Mouse (Mus musculus) stomach, postnatal 0 days (tissue): ENCODE data around the gene Cryzl2. TPM values are rescaled to one million over a fixed set of nuclear protein-coding genes. Genes with fewer than 3 reads are reported as not detected.

ENCODE experiments used
- ATAC-seq: fragments of 200-750 bp; cut with Nextera tagmentation; 2 replicates; pipeline ENCODE4 v1.8.0; 2017; ENCODE audit not compliant: low FRiP score, low TSS enrichment
- DNase-seq: peaks from one replicate; pipeline ENCODE4 v3.0.0-alpha.2; 2016; ENCODE audit warnings: low spot score
- H3K27ac ChIP-seq: fragments of 300-500 bp; sonication (generic); replicated peaks from 2 replicates; pipeline ENCODE4 v1.5.1; 2014; ENCODE audit warnings: mild to moderate bottlenecking, control low read depth
- H3K27me3 ChIP-seq: fragments of 300-500 bp; sonication (generic); 2 replicates; pipeline ENCODE4 v1.6.1; 2014; ENCODE audit warnings: low read length; ENCODE audit not compliant: control insufficient read depth, insufficient read depth
- H3K36me3 ChIP-seq: fragments of 300-500 bp; sonication (generic); 2 replicates; pipeline ENCODE4 v1.6.1; 2014; ENCODE audit warnings: low read length, mixed read lengths; ENCODE audit not compliant: control insufficient read depth, insufficient read depth
- H3K4me1 ChIP-seq: fragments of 300-500 bp; sonication (generic); replicated peaks from 2 replicates; pipeline ENCODE4 v1.6.1; 2014; ENCODE audit warnings: antibody characterized with exemption; ENCODE audit not compliant: control insufficient read depth, insufficient read depth
- H3K4me2 ChIP-seq: fragments of 300-500 bp; sonication (generic); replicated peaks from 2 replicates; pipeline ENCODE4 v1.6.1; 2014; ENCODE audit warnings: low read depth, mild to moderate bottlenecking, control low read depth, moderate library complexity
- H3K4me3 ChIP-seq: fragments of 300-500 bp; sonication (generic); 2 replicates; pipeline ENCODE4 v1.5.1; 2014; ENCODE audit warnings: low read depth, low read length, control low read depth
- H3K9ac ChIP-seq: fragments of 300-500 bp; sonication (generic); 2 replicates; pipeline ENCODE4 v1.6.1; 2014; ENCODE audit warnings: mild to moderate bottlenecking, low read length, control low read depth, mixed read lengths
- H3K9me3 ChIP-seq: fragments of 300-500 bp; sonication (generic); 2 replicates; pipeline ENCODE4 v1.6.1; 2016; ENCODE audit warnings: low read length; ENCODE audit not compliant: control insufficient read depth
- CTCF ChIP-seq: IDR thresholded peaks from 2 replicates; pipeline ENCODE4 v1.5.1; 2016; ENCODE audit warnings: antibody characterized with exemption, low read depth, mild to moderate bottlenecking, moderate library complexity
- EP300 ChIP-seq: optimal IDR thresholded peaks from 2 replicates; pipeline ENCODE3; 2016; ENCODE audit warnings: antibody characterized with exemption
- WGBS: fragments of 180-500 bp; shearing (Covaris S2); extraction: QIAGEN DNeasy Blood & Tissue Kit; methylation state at CpG from one replicate; pipeline ENCODE4 v1.1.7; 2014; 5-methylcytosine and 5-hydroxymethylcytosine counted together
- polyA plus RNA-seq: library from polyadenylated mRNA; unstranded; fragments of >200 nt; fragmentation: Nextera tagmentation; extraction: Ambion mirVana; gene quantifications from 2 replicates; pipeline ENCODE4 v1.2.1, GENCODE M21; 2015

Gene Cryzl2
- 14.8 and 16.4 TPM in 2 replicates for polyA plus RNA-seq

DNA sequence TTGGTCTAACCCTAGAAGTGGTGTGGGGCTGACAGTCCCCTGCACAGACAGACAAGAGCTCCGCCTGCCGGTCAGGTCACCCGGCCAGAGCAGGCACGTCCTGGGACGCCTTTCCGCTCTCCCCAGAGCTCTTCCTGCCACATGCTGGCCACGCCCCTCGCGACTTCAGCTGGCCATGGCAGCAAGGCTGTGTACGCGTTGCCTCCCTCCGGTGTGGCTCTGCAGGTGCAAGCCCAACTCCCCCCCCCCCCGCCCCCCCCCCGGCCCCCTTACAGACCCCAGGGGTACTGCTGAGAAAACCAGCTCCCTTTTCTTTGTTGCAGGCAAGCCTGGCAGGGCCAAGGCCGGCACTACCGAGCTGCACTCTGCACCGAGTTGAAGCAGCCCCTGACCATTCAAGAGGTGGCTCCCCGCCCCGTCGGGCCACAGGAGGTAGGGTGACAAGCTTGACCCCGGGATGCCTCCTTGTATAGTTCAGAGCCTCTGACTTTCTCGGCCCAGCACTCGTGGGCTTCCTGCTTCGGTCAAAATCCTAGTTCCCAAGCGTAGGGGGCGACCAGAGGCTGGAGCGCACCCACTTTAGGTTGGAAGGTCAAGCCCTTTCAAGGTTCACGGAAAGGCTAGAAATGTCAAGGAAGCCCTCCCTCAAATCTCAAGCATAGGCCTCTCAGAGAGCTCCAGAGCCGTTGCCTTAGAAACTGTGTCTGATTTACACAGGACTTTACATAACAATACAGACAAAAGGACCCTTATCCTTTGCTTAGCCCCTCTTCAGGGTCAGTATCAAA is at the start of gene Cryzl2:
Cryzl2 (plus strand) TSS at position 157 of the 788 bp plus-strand sequence.
- 16% methylated on average over 29 of the region's 29 CpGs for WGBS
- peak within 1 kb of the TSS; percentile 40; the same call in 1 of the 2 replicates for H3K27ac ChIP-seq

DNA sequence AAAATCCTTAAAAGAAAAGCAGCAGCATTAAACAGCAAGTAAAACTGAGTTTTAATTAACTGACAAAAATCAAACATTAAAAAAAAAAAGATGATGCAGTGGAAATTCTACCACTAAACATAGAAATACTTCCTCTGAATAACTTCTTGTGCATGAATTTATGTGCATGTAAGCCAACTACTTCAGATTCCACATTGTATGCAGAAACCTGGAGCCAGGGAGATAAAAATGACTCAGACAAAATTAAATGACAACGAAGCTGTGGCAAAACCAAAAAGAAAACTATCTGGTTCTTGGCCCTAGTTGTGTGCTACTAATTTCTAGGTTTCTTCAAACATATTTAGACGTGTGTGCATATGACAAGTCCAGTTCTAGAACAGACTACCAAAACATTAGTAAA is 48.7 kb upstream of the Cryzl2 start:
- Histone ChIP-seq H3K4me1 (0 out of 2 replicates have a peak, but pooled peaks cover 4% of the 10 kb centered on the region), H3K27me3 (no peaks in the 10 kb centered on the region), H3K36me3 (no peaks in the 10 kb centered on the region), H3K27ac (no peak overlapping the region), H3K4me3 (no peak overlapping the region), H3K4me2 (no peak overlapping the region), H3K9ac (no peak overlapping the region), H3K9me3 (no peaks in the 10 kb centered on the region)
- DNase-seq (no peak), ATAC-seq (no peak)
- TF ChIP-seq EP300 (no peak), CTCF (no peak)
- WGBS = 75% methylated on average over 2 of the region's 2 CpGs

More for the DNA sequence above, at the start of gene Cryzl2:
- Histone ChIP-seq H3K4me2 (peak within 1 kb of the TSS; percentile 60), H3K36me3 (no peaks in the 10 kb centered on the region), H3K27me3 (no peaks in the 10 kb centered on the region), H3K9ac (peak within 1 kb of the TSS; percentile 53), H3K9me3 (no peaks in the 10 kb centered on the region), H3K4me1 (no peaks in the 10 kb centered on the region), H3K4me3 (peak within 1 kb of the TSS; percentile 29)
- no peak for TF ChIP-seq EP300
- peak; percentile 88 for TF ChIP-seq CTCF
- DNase-seq = peak; percentile 90
- peak; percentile 94 for ATAC-seq

DNA sequence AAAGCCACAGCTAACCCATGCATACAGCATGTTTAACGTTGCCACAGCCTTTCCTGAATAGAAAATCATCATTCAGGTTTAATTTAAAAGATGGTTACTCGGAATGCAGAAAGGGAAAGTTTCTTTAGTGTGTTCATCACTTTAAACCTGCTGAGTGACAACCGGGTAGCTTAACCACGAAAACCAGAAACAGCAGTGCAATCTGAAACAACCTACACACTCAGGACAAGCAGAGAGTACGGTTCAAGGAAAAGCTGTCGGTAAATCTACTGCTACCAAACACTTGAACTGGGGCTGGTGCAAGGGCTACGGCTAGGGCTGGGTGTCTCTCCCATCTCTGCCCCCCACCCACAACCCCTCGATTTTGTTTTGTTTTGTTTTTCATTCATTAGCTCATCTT is 47.4 kb upstream of the Cryzl2 start:
- Histone ChIP-seq H3K36me3 (no peaks in the 10 kb centered on the region), H3K9ac (peak overlapping the region; percentile 76; the same call in 1 of the 2 replicates), H3K4me1 (0 out of 2 replicates have a peak, but pooled peaks cover 4% of the 10 kb centered on the region), H3K4me2 (peak overlapping the region; percentile 74), H3K4me3 (peak overlapping the region; percentile 89), H3K9me3 (no peaks in the 10 kb centered on the region), H3K27ac (no peak overlapping the region), H3K27me3 (no peaks in the 10 kb centered on the region)
- no peak for ATAC-seq
- 29% methylated on average over 8 of the region's 8 CpGs for WGBS
- no peak for DNase-seq
- TF ChIP-seq CTCF = no peak
- no peak for TF ChIP-seq EP300

DNA sequence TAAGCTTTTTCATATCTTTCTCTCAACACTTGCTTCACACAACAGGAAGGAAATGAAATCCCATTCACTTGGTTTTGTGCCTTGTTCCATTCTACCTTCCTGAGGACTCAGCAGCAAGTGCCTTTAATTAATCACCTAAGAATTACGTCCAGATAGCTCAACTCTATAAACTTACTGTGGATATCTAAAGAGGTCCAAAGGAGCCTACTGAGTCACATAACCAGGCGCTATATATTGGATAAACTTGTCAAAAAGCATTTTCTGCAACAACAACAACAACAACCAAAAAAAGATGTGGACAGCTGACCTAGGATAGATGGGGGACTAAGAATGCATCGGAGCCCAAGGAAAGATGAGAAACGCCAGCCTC is 47.1 kb upstream of the Cryzl2 start:
- H3K9me3 ChIP-seq = no peaks in the 10 kb centered on the region
- H3K27me3 ChIP-seq = no peaks in the 10 kb centered on the region
- 0% methylated on average over 4 of the region's 4 CpGs for WGBS
- DNase-seq (no peak), ATAC-seq (no peak)
- 0 out of 2 replicates have a peak, but pooled peaks cover 4% of the 10 kb centered on the region for H3K4me1 ChIP-seq
- H3K4me3 ChIP-seq = peak overlapping the region; percentile 89
- peak overlapping the region; percentile 91; the same call in 1 of the 2 replicates for H3K27ac ChIP-seq
- TF ChIP-seq CTCF (no peak), EP300 (no peak)
- H3K9ac ChIP-seq = peak overlapping the region; percentile 76
- peak overlapping the region; percentile 74 for H3K4me2 ChIP-seq
- no peaks in the 10 kb centered on the region for H3K36me3 ChIP-seq

DNA sequence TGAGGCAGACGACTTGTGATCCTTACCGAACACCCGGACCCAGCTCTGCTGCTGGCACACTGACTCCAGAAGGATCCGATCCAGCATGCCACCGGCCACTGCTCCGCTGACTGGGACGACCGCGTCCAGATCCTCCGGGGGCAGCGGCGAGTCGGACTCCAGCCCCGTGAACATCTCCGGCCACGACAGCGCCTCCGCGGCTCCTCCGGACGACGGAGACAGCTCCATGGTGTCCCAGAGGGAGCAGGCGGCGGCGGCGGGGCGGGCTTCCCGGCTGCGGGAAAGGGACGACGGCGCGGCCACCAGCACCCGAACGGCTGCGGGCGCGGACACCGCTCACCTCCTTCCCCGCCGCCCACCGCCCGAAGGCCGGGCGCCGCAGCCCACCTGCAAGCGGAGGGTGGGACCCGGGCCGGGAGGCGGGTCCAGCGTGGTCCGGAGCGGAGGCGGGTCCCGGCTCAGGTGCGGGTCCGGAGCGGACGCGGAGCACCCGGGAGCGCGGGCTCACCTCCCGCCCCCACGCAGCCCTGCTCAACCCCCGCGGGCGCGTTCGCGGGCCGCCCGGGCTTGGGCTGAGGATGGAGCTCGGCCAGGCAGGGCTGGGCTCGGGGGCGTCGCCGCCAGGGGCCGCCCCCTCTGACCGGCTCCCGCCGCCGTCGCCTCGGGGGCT is 46.5 kb upstream of the Cryzl2 start:
- ATAC-seq (peak; percentile 84), DNase-seq (peak; percentile 65)
- H3K36me3 ChIP-seq = no peaks in the 10 kb centered on the region
- peak overlapping the region; percentile 74 for H3K4me2 ChIP-seq
- peak overlapping the region; percentile 76 for H3K9ac ChIP-seq
- H3K27me3 ChIP-seq = no peaks in the 10 kb centered on the region
- 0 out of 2 replicates have a peak, but pooled peaks cover 4% of the 10 kb centered on the region for H3K4me1 ChIP-seq
- peak overlapping the region; percentile 89 for H3K4me3 ChIP-seq
- WGBS = under 1% methylated on average over 52 of the region's 85 CpGs
- TF ChIP-seq EP300 = no peak
- peak; percentile 42 for TF ChIP-seq CTCF
- peak overlapping the region; percentile 91 for H3K27ac ChIP-seq
- no peaks in the 10 kb centered on the region for H3K9me3 ChIP-seq
